Mouse (Mus musculus) lung, adult 2 months (tissue): Measurements from ENCODE around the gene Zbtb48.

Experiments used
- CTCF ChIP-seq: fragments of 200-500 bp; IDR thresholded peaks from 2 replicates; pipeline ENCODE4 v1.5.1; 2011; ENCODE audit warnings: mild to moderate bottlenecking, low read length, control low read depth; ENCODE audit not compliant: insufficient read depth
- POLR2A ChIP-seq: fragments of 200-500 bp; IDR thresholded peaks from 2 replicates; pipeline ENCODE4 v1.6.1; 2011; ENCODE audit warnings: low read depth, mild to moderate bottlenecking, control low read depth, low read length, borderline replicate concordance; ENCODE audit errors: extremely low read depth

DNA sequence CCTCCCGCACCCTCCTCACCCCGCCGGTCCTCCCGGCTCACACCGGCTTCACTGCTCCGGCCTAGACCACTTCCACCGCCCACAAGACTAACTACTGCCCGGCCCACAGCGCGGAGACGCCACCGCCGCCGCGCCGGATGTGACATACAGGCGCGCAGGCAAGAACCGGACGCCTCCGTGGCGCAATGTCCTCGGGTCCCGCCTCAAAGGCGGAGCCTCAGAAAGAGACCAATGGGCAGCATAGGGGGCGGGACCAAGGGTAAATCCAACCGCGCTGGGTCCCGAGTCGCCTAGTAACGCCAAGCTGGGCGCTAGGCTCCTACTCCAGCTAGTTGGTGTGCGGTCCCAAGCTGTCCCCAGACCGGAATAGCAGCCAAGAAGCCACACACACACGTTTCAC is at the start of gene Zbtb48:
- TF ChIP-seq POLR2A (peak; percentile 83), CTCF (no peak)
